Mouse (Mus musculus) embryonic facial prominence, embryonic 14.5 days (tissue): ENCODE data around the gene Tysnd1. TPM values are rescaled to one million over a fixed set of nuclear protein-coding genes. Genes with fewer than 3 reads are reported as not detected.

Experiments
- ATAC-seq: fragments of 200-750 bp; cut with Nextera tagmentation; 2 replicates; pipeline ENCODE4 v1.8.0; 2017; ENCODE audit warnings: low read depth, moderate number of reproducible peaks, moderate TSS enrichment
- DNase-seq: peaks from one replicate; pipeline ENCODE4 v3.0.0-alpha.2; 2015; ENCODE audit warnings: low spot score
- H3K27ac ChIP-seq: fragments of 300-500 bp; sonication (generic); replicated peaks from 2 replicates; pipeline ENCODE4 v1.5.1; 2014; ENCODE audit warnings: low read depth, mild to moderate bottlenecking, low read length, moderate library complexity
- H3K27me3 ChIP-seq: fragments of 300-500 bp; sonication (generic); replicated peaks from 2 replicates; pipeline ENCODE4 v1.6.1; 2014; ENCODE audit warnings: low read length; ENCODE audit not compliant: control insufficient read depth, insufficient read depth
- H3K36me3 ChIP-seq: fragments of 300-500 bp; sonication (generic); 2 replicates; pipeline ENCODE4 v1.6.1; 2014; ENCODE audit warnings: low read length, mixed read lengths; ENCODE audit not compliant: control insufficient read depth, insufficient read depth
- H3K4me1 ChIP-seq: fragments of 300-500 bp; sonication (generic); 2 replicates; pipeline ENCODE4 v1.6.1; 2014; ENCODE audit warnings: antibody characterized with exemption, low read length; ENCODE audit not compliant: control insufficient read depth, insufficient read depth
- H3K4me2 ChIP-seq: fragments of 300-500 bp; sonication (generic); 2 replicates; pipeline ENCODE4 v1.6.1; 2014; ENCODE audit warnings: low read depth, mild to moderate bottlenecking, low read length, moderate library complexity, mixed read lengths
- H3K4me3 ChIP-seq: fragments of 300-500 bp; sonication (generic); 2 replicates; pipeline ENCODE4 v1.5.1; 2014; ENCODE audit warnings: low read depth, mild to moderate bottlenecking, low read length
- H3K9ac ChIP-seq: fragments of 300-500 bp; sonication (generic); 2 replicates; pipeline ENCODE4 v1.6.1; 2014; ENCODE audit warnings: low read depth, mild to moderate bottlenecking, low read length, moderate library complexity, mixed read lengths
- H3K9me3 ChIP-seq: fragments of 300-500 bp; sonication (generic); 2 replicates; pipeline ENCODE4 v1.6.1; 2016; ENCODE audit warnings: low read length; ENCODE audit not compliant: control insufficient read depth
- WGBS: fragments of 180-500 bp; shearing (Covaris S2); extraction: QIAGEN DNeasy Blood & Tissue Kit; methylation state at CpG from one replicate; pipeline ENCODE4 v1.1.7; 2014; 5-methylcytosine and 5-hydroxymethylcytosine counted together
- polyA plus RNA-seq: library from polyadenylated mRNA; unstranded; fragments of >200 nt; fragmentation: Nextera tagmentation; extraction: Ambion mirVana; gene quantifications from 2 replicates; pipeline ENCODE4 v1.2.1, GENCODE M21; 2014

The Tysnd1 gene
- 33.4 and 36.3 TPM in 2 replicates for polyA plus RNA-seq

GRCm38 (mm10) chr10:61694870-61695670, at the start of gene Tysnd1:
Tysnd1 (plus strand) TSS chr10:61695514.
- peaks cover 6% of the 10 kb centered on the region for H3K4me1 ChIP-seq
- peaks cover 43% of the 10 kb centered on the region for H3K36me3 ChIP-seq
- DNase-seq, result peak; percentile 99
- peak; percentile 97 for ATAC-seq
- H3K27ac ChIP-seq, result peak within 1 kb of the TSS; percentile 39; the same call in 1 of the 2 replicates
- peak within 1 kb of the TSS; percentile 87 for H3K4me3 ChIP-seq
- peak within 1 kb of the TSS; percentile 100 for H3K4me2 ChIP-seq
- WGBS, result under 1% methylated on average over 39 of the region's 42 CpGs
- H3K27me3 ChIP-seq, result no peaks in the 10 kb centered on the region
- peak within 1 kb of the TSS; percentile 81 for H3K9ac ChIP-seq
- H3K9me3 ChIP-seq, result no peaks in the 10 kb centered on the region

GRCm38 (mm10) chr10:61646557-61646956, 48.8 kb upstream of the Tysnd1 start:
- Histone ChIP-seq H3K4me1 (peaks cover 7% of the 10 kb centered on the region), H3K27me3 (no peaks in the 10 kb centered on the region), H3K4me3 (no peak overlapping the region), H3K9ac (no peak overlapping the region), H3K36me3 (no peaks in the 10 kb centered on the region), H3K27ac (no peak overlapping the region), H3K9me3 (no peaks in the 10 kb centered on the region), H3K4me2 (no peak overlapping the region)
- ATAC-seq, result no peak
- no peak for DNase-seq
- 79% methylated on average over 7 of the region's 7 CpGs for WGBS

GRCm38 (mm10) chr10:61647790-61648736, 47.3 kb upstream of the Tysnd1 start, which contains the start of gene Ppa1:
Ppa1 (plus strand) TSS chr10:61648552.
- 7% methylated on average over 11 of the region's 50 CpGs for WGBS
- H3K9me3 ChIP-seq, result no peaks in the 10 kb centered on the region
- peak within 1 kb of the TSS; percentile 86 for H3K4me3 ChIP-seq
- H3K27ac ChIP-seq, result peak within 1 kb of the TSS; percentile 71
- H3K27me3 ChIP-seq, result no peaks in the 10 kb centered on the region
- H3K36me3 ChIP-seq, result peaks cover 9% of the 10 kb centered on the region; the same call in 1 of the 2 replicates
- H3K9ac ChIP-seq, result peak within 1 kb of the TSS; percentile 85
- peak within 1 kb of the TSS; percentile 72 for H3K4me2 ChIP-seq
- ATAC-seq (peak; percentile 98), DNase-seq (peak; percentile 95)
- H3K4me1 ChIP-seq, result peaks cover 7% of the 10 kb centered on the region

- no peaks in the 10 kb centered on the region for H3K9me3 ChIP-seq
- H3K27me3 ChIP-seq, result no peaks in the 10 kb centered on the region
- H3K27ac ChIP-seq, result peak overlapping the region; percentile 71
- ATAC-seq (peak; percentile 45), DNase-seq (peak; percentile 17)
- H3K9ac ChIP-seq, result peak overlapping the region; percentile 85
- H3K36me3 ChIP-seq, result peaks cover 13% of the 10 kb centered on the region; the same call in 1 of the 2 replicates
- 2% methylated on average over 24 of the region's 49 CpGs for whole genome bisulfite sequencing
- peak overlapping the region; percentile 72 for H3K4me2 ChIP-seq
- H3K4me1 ChIP-seq, result peaks cover 7% of the 10 kb centered on the region
- H3K4me3 ChIP-seq, result peak overlapping the region; percentile 86
Observed at GRCm38 (mm10) chr10:61648737-61649645, 46.3 kb upstream of the Tysnd1 start.

GRCm38 (mm10) chr10:61654105-61654504, 41.2 kb upstream of the Tysnd1 start:
- no peak overlapping the region for H3K4me2 ChIP-seq
- H3K9me3 ChIP-seq, result no peaks in the 10 kb centered on the region
- no peak overlapping the region for H3K4me3 ChIP-seq
- H3K9ac ChIP-seq, result no peak overlapping the region
- H3K27me3 ChIP-seq, result no peaks in the 10 kb centered on the region
- 90% methylated on average over 4 of the region's 4 CpGs for WGBS
- H3K4me1 ChIP-seq, result peaks cover 7% of the 10 kb centered on the region
- H3K36me3 ChIP-seq, result peaks cover 14% of the 10 kb centered on the region
- no peak overlapping the region for H3K27ac ChIP-seq
- ATAC-seq, result no peak
- DNase-seq, result no peak

- no peaks in the 10 kb centered on the region for H3K27me3 ChIP-seq
- no peak for DNase-seq
- H3K9me3 ChIP-seq, result no peaks in the 10 kb centered on the region
- no peak overlapping the region for H3K9ac ChIP-seq
- H3K4me1 ChIP-seq, result peaks cover 1% of the 10 kb centered on the region
- H3K27ac ChIP-seq, result no peak overlapping the region
- H3K4me2 ChIP-seq, result no peak overlapping the region
- H3K4me3 ChIP-seq, result no peak overlapping the region
- H3K36me3 ChIP-seq, result peaks cover 19% of the 10 kb centered on the region
- ATAC-seq, result no peak
- WGBS, result 86% methylated on average over 7 of the region's 7 CpGs
Observed at GRCm38 (mm10) chr10:61654691-61655090, 40.6 kb upstream of the Tysnd1 start.

- Histone ChIP-seq H3K27me3 (no peaks in the 10 kb centered on the region), H3K36me3 (peaks cover 24% of the 10 kb centered on the region), H3K4me1 (no peaks in the 10 kb centered on the region), H3K27ac (no peak overlapping the region), H3K4me2 (no peak overlapping the region), H3K4me3 (no peak overlapping the region), H3K9me3 (no peaks in the 10 kb centered on the region), H3K9ac (no peak overlapping the region)
- WGBS, result 78% methylated on average over 3 of the region's 3 CpGs
- ATAC-seq, result peak; percentile 70; the same call in 1 of the 2 replicates
- peak; percentile 8 for DNase-seq
Observed at GRCm38 (mm10) chr10:61655188-61655587, 40.1 kb upstream of the Tysnd1 start.
